Mouse (Mus musculus) effector memory CD4-positive, alpha-beta T cell, adult 7 months (primary cell): ENCODE measurements around the gene Cpne8. TPM values are rescaled to one million over a fixed set of nuclear protein-coding genes. Genes with fewer than 3 reads are reported as not detected.

Experiments used
- polyA plus RNA-seq: library from polyadenylated mRNA; unstranded; fragments of 100-300 nt; shearing (Covaris generic); gene quantifications from one replicate; pipeline ENCODE4 v1.2.1, GENCODE M21; 2017

The Cpne8 gene
- 1.1 TPM for polyA plus RNA-seq

DNA sequence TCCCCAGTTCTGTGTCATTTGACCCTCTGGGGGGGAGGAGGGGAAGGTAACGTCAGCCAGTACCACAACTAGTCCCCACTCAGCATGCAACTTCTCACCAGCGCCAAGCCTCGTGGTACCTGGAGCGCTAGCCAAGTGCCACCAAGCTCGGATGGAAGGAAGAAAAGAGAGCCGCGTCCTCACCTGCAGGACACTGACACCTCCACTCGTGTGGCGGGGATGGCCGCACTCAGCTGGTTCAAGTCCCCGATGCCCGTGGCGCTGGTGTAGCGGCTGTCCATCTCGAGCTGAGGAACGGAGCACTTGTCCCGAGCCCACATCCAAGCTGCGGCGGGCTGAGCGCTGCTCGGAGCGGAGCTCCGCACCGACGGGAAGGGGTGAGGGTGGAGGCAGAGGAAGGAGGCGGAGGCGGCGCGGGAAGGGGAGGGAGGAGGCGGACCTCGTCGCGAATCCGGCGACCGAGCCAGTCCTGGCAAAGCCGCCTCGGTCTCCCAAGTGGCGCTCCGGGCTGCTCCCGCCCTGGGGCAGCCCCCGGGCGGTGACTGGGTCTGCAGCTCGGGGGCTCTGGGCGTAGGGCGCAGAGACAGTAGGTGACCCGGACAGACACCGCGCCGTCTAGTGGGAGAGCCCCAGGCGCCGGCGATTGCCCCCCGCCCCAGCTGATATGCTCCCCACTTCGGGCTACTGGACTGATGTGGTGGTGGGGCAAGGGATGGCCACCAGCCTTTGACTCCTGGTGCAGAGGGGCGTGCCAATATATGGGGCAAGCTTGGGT lies at the start of gene Cpne8:
Gene Cpne8 (minus strand): TSS at position 448 of the 775 bp plus-strand sequence.

